Mouse (Mus musculus) embryonic facial prominence, embryonic 14.5 days (tissue): ENCODE measurements around the gene Esyt3. TPM values are rescaled to one million over a fixed set of nuclear protein-coding genes. Genes with fewer than 3 reads are reported as not detected.

ENCODE experiments used
- ATAC-seq: fragments of 200-750 bp; cut with Nextera tagmentation; 2 replicates; pipeline ENCODE4 v1.8.0; 2017; ENCODE audit warnings: low read depth, moderate number of reproducible peaks, moderate TSS enrichment
- DNase-seq: peaks from one replicate; pipeline ENCODE4 v3.0.0-alpha.2; 2015; ENCODE audit warnings: low spot score
- H3K27ac ChIP-seq: fragments of 300-500 bp; sonication (generic); replicated peaks from 2 replicates; pipeline ENCODE4 v1.5.1; 2014; ENCODE audit warnings: low read depth, mild to moderate bottlenecking, low read length, moderate library complexity
- H3K27me3 ChIP-seq: fragments of 300-500 bp; sonication (generic); replicated peaks from 2 replicates; pipeline ENCODE4 v1.6.1; 2014; ENCODE audit warnings: low read length; ENCODE audit not compliant: control insufficient read depth, insufficient read depth
- H3K36me3 ChIP-seq: fragments of 300-500 bp; sonication (generic); 2 replicates; pipeline ENCODE4 v1.6.1; 2014; ENCODE audit warnings: low read length, mixed read lengths; ENCODE audit not compliant: control insufficient read depth, insufficient read depth
- H3K4me1 ChIP-seq: fragments of 300-500 bp; sonication (generic); 2 replicates; pipeline ENCODE4 v1.6.1; 2014; ENCODE audit warnings: antibody characterized with exemption, low read length; ENCODE audit not compliant: control insufficient read depth, insufficient read depth
- H3K4me2 ChIP-seq: fragments of 300-500 bp; sonication (generic); 2 replicates; pipeline ENCODE4 v1.6.1; 2014; ENCODE audit warnings: low read depth, mild to moderate bottlenecking, low read length, moderate library complexity, mixed read lengths
- H3K4me3 ChIP-seq: fragments of 300-500 bp; sonication (generic); 2 replicates; pipeline ENCODE4 v1.5.1; 2014; ENCODE audit warnings: low read depth, mild to moderate bottlenecking, low read length
- H3K9ac ChIP-seq: fragments of 300-500 bp; sonication (generic); 2 replicates; pipeline ENCODE4 v1.6.1; 2014; ENCODE audit warnings: low read depth, mild to moderate bottlenecking, low read length, moderate library complexity, mixed read lengths
- H3K9me3 ChIP-seq: fragments of 300-500 bp; sonication (generic); 2 replicates; pipeline ENCODE4 v1.6.1; 2016; ENCODE audit warnings: low read length; ENCODE audit not compliant: control insufficient read depth
- WGBS: fragments of 180-500 bp; shearing (Covaris S2); extraction: QIAGEN DNeasy Blood & Tissue Kit; methylation state at CpG from one replicate; pipeline ENCODE4 v1.1.7; 2014; 5-methylcytosine and 5-hydroxymethylcytosine counted together
- polyA plus RNA-seq: library from polyadenylated mRNA; unstranded; fragments of >200 nt; fragmentation: Nextera tagmentation; extraction: Ambion mirVana; gene quantifications from 2 replicates; pipeline ENCODE4 v1.2.1, GENCODE M21; 2014

The Esyt3 gene
- polyA plus RNA-seq, 1 experiment from 2014 or later, result 0.90 TPM

GRCm38 (mm10) chr9:99363076-99363475, 4.7 kb upstream of the Esyt3 start:
- Histone ChIP-seq H3K36me3 (no peaks in the 10 kb centered on the region), H3K4me1 (0 out of 2 replicates have a peak, but pooled peaks cover 2% of the 10 kb centered on the region), H3K9ac (no peak overlapping the region), H3K4me3 (no peak overlapping the region), H3K27me3 (peaks cover 21% of the 10 kb centered on the region), H3K9me3 (no peaks in the 10 kb centered on the region), H3K27ac (no peak overlapping the region), H3K4me2 (no peak overlapping the region)
- DNase-seq (peak; percentile 27), ATAC-seq (no peak)
- WGBS, result 53% methylated on average over 8 of the region's 8 CpGs

- H3K4me3 ChIP-seq, result no peak overlapping the region
- H3K27me3 ChIP-seq, result peaks cover 32% of the 10 kb centered on the region
- DNase-seq, result no peak
- no peaks in the 10 kb centered on the region for H3K9me3 ChIP-seq
- no peaks in the 10 kb centered on the region for H3K36me3 ChIP-seq
- no peak overlapping the region for H3K9ac ChIP-seq
- H3K27ac ChIP-seq, result no peak overlapping the region
- WGBS, result 87% methylated on average over 9 of the region's 9 CpGs
- no peak overlapping the region for H3K4me2 ChIP-seq
- H3K4me1 ChIP-seq, result peaks cover 10% of the 10 kb centered on the region; the same call in 1 of the 2 replicates
- no peak for ATAC-seq
These were observed 3.6 kb upstream of the Esyt3 start for GRCm38 (mm10) chr9:99361946-99362345.

GRCm38 (mm10) chr9:99359012-99359411, 655 bp upstream of the Esyt3 start:
- H3K4me3 ChIP-seq, result no peak overlapping the region
- H3K4me2 ChIP-seq, result no peak overlapping the region
- WGBS, result 89% methylated on average over 15 of the region's 15 CpGs
- H3K4me1 ChIP-seq, result peaks cover 10% of the 10 kb centered on the region; the same call in 1 of the 2 replicates
- H3K9ac ChIP-seq, result no peak overlapping the region
- H3K36me3 ChIP-seq, result no peaks in the 10 kb centered on the region
- no peaks in the 10 kb centered on the region for H3K9me3 ChIP-seq
- ATAC-seq (no peak), DNase-seq (no peak)
- no peak overlapping the region for H3K27ac ChIP-seq
- H3K27me3 ChIP-seq, result peaks cover 52% of the 10 kb centered on the region

GRCm38 (mm10) chr9:99357561-99357920, 816 bp downstream of the Esyt3 start:
- peak; percentile 17 for DNase-seq
- H3K27me3 ChIP-seq, result peaks cover 52% of the 10 kb centered on the region

GRCm38 (mm10) chr9:99355971-99356370, 2.4 kb downstream of the Esyt3 start:
- Histone ChIP-seq H3K36me3 (no peaks in the 10 kb centered on the region), H3K4me2 (no peak overlapping the region), H3K9me3 (no peaks in the 10 kb centered on the region), H3K4me3 (no peak overlapping the region), H3K9ac (no peak overlapping the region), H3K27ac (no peak overlapping the region), H3K27me3 (peaks cover 52% of the 10 kb centered on the region), H3K4me1 (peaks cover 10% of the 10 kb centered on the region; the same call in 1 of the 2 replicates)
- ATAC-seq (no peak), DNase-seq (no peak)
- WGBS, result 38% methylated on average over 5 of the region's 5 CpGs

More at GRCm38 (mm10) chr9:99357561-99357920, 816 bp downstream of the Esyt3 start:
- Histone ChIP-seq H3K4me3 (peak overlapping the region; percentile 49), H3K4me2 (peak overlapping the region; percentile 99), H3K4me1 (peaks cover 10% of the 10 kb centered on the region; the same call in 1 of the 2 replicates), H3K9ac (peak overlapping the region; percentile 53), H3K9me3 (no peaks in the 10 kb centered on the region), H3K36me3 (no peaks in the 10 kb centered on the region), H3K27ac (no peak overlapping the region)
- peak; percentile 24; the same call in 1 of the 2 replicates for ATAC-seq
- WGBS, result 3% methylated on average over 16 of the region's 19 CpGs

GRCm38 (mm10) chr9:99354796-99355195, 3.6 kb downstream of the Esyt3 start:
- ATAC-seq, result no peak
- H3K9ac ChIP-seq, result no peak overlapping the region
- no peak overlapping the region for H3K4me2 ChIP-seq
- H3K27ac ChIP-seq, result no peak overlapping the region
- no peak for DNase-seq
- H3K9me3 ChIP-seq, result no peaks in the 10 kb centered on the region
- peaks cover 10% of the 10 kb centered on the region; the same call in 1 of the 2 replicates for H3K4me1 ChIP-seq
- 64% methylated on average over 5 of the region's 5 CpGs for WGBS
- H3K4me3 ChIP-seq, result no peak overlapping the region
- H3K36me3 ChIP-seq, result no peaks in the 10 kb centered on the region
- peaks cover 48% of the 10 kb centered on the region for H3K27me3 ChIP-seq

- 68% methylated on average over 6 of the region's 6 CpGs for WGBS
- no peak overlapping the region for H3K27ac ChIP-seq
- H3K4me2 ChIP-seq, result no peak overlapping the region
- no peak overlapping the region for H3K4me3 ChIP-seq
- peaks cover 10% of the 10 kb centered on the region; the same call in 1 of the 2 replicates for H3K4me1 ChIP-seq
- H3K9ac ChIP-seq, result no peak overlapping the region
- ATAC-seq (no peak), DNase-seq (no peak)
- H3K36me3 ChIP-seq, result no peaks in the 10 kb centered on the region
- peaks cover 34% of the 10 kb centered on the region for H3K27me3 ChIP-seq
- H3K9me3 ChIP-seq, result no peaks in the 10 kb centered on the region
These were observed 5.0 kb downstream of the Esyt3 start for GRCm38 (mm10) chr9:99353390-99353789.

GRCm38 (mm10) chr9:99352964-99353363, 5.4 kb downstream of the Esyt3 start:
- no peaks in the 10 kb centered on the region for H3K9me3 ChIP-seq
- ATAC-seq (no peak), DNase-seq (no peak)
- no peak overlapping the region for H3K27ac ChIP-seq
- H3K4me1 ChIP-seq, result peaks cover 6% of the 10 kb centered on the region; the same call in 1 of the 2 replicates
- WGBS, result 51% methylated on average over 4 of the region's 4 CpGs
- H3K36me3 ChIP-seq, result no peaks in the 10 kb centered on the region
- no peak overlapping the region for H3K9ac ChIP-seq
- no peak overlapping the region for H3K4me3 ChIP-seq
- peaks cover 30% of the 10 kb centered on the region for H3K27me3 ChIP-seq
- no peak overlapping the region for H3K4me2 ChIP-seq

- WGBS, result 49% methylated on average over 4 of the region's 4 CpGs
- peak; percentile 35 for DNase-seq
- Histone ChIP-seq H3K9ac (no peak overlapping the region), H3K36me3 (no peaks in the 10 kb centered on the region), H3K9me3 (no peaks in the 10 kb centered on the region), H3K27ac (no peak overlapping the region), H3K4me1 (no peaks in the 10 kb centered on the region), H3K4me2 (no peak overlapping the region), H3K4me3 (no peak overlapping the region), H3K27me3 (no peaks in the 10 kb centered on the region)
- ATAC-seq, result no peak; the same call in 1 of the 2 replicates
These were observed 13.0 kb downstream of the Esyt3 start for GRCm38 (mm10) chr9:99345351-99345792.
